Mouse (Mus musculus) forebrain, embryonic 10.5 days (tissue): ENCODE data around the gene Leap2. TPM values are rescaled to one million over a fixed set of nuclear protein-coding genes. Genes with fewer than 3 reads are reported as not detected.
"Not testable (repeated sequence)": the region's sequence is repeated elsewhere in the genome, so short reads cannot be mapped to it uniquely, and the experiment has no call there.

Source experiments
- DNase-seq: peaks from one replicate; pipeline ENCODE4 v3.0.0-alpha.2; 2017; ENCODE audit warnings: low spot score; ENCODE audit errors: extremely low spot score
- H3K27ac ChIP-seq: fragments of 300-500 bp; sonication (generic); 2 replicates; pipeline ENCODE4 v1.5.1; 2016; ENCODE audit warnings: mild to moderate bottlenecking
- H3K27me3 ChIP-seq: fragments of 300-500 bp; sonication (generic); 2 replicates; pipeline ENCODE4 v1.6.1; 2016; ENCODE audit warnings: mild to moderate bottlenecking; ENCODE audit not compliant: poor library complexity, severe bottlenecking
- H3K36me3 ChIP-seq: fragments of 300-500 bp; sonication (generic); replicated peaks from 2 replicates; pipeline ENCODE4 v1.6.1; 2016; ENCODE audit warnings: mild to moderate bottlenecking, moderate library complexity
- H3K4me1 ChIP-seq: fragments of 300-500 bp; sonication (generic); 2 replicates; pipeline ENCODE4 v1.6.1; 2016
- H3K4me3 ChIP-seq: fragments of 300-500 bp; sonication (generic); 2 replicates; pipeline ENCODE4 v1.5.1; 2016; ENCODE audit warnings: mild to moderate bottlenecking, moderate library complexity
- H3K9me3 ChIP-seq: fragments of 300-500 bp; sonication (generic); 2 replicates; pipeline ENCODE4 v1.6.1; 2016; ENCODE audit warnings: mild to moderate bottlenecking, moderate library complexity
- WGBS: fragments of 180-500 bp; shearing (Covaris S2); methylation state at CpG from one replicate; pipeline ENCODE4 v1.1.7; 2016; 5-methylcytosine and 5-hydroxymethylcytosine counted together
- polyA plus RNA-seq: library from polyadenylated mRNA; unstranded; fragments of >200 nt; fragmentation: Nextera tagmentation; extraction: Ambion mirVana; gene quantifications from 2 replicates; pipeline ENCODE4 v1.2.1, GENCODE M21; 2016

The Leap2 gene
- polyA plus RNA-seq, 1 experiment from 2014 or later = not detected

GRCm38 (mm10) chr11:53431347-53432056 lies 8.5 kb upstream of the Leap2 start:
- 25% methylated on average over 9 of the region's 9 CpGs for WGBS
- H3K4me3 ChIP-seq = peak overlapping the region; percentile 96
- H3K36me3 ChIP-seq = peaks cover 26% of the 10 kb centered on the region
- peaks cover 20% of the 10 kb centered on the region for H3K4me1 ChIP-seq
- DNase-seq = no peak
- no peaks in the 10 kb centered on the region for H3K27me3 ChIP-seq
- H3K9me3 ChIP-seq = no peaks in the 10 kb centered on the region
- H3K27ac ChIP-seq = peak overlapping the region; percentile 89

DNA sequence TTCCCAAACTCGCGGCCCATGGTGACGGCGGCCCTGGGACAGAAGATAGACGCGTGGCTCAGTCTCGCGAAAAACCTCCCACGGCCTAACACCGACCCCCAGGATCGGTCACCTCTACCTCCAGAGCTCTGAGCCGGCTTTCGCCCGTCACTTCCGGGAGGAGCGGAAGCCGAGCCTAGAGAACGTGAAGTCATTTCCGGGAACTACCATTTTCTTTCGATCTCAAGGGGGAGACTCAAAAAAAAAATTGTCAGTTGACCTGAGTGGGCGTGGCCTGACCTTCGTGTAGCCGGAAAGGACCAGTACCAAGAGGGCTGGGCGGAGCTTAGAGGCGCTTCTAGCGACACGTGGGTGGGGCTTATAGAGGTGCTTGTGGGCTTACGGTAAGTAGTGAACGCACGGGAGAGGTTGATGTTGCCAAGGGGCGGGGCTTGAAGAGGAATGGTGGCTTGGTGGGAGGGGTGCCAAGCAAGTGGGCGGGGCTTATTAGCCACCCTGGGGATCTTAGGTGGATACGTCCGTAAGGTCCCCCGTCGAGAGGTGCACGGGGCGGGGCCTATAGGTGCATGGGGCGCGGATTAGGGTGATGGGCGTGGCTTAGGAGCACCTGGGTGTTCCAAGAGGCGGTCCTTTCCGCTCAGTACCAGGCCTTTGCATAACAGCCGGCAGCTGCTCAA lies 7.8 kb upstream of the Leap2 start, which contains the start of the genes Uqcrq and Gdf9:
Uqcrq (minus strand) TSS at position 162 of the 677 bp plus-strand sequence.
Gdf9 (plus strand) TSS at position 354 of the 677 bp plus-strand sequence.
- under 1% methylated on average over 44 of the region's 44 CpGs for WGBS
- no peaks in the 10 kb centered on the region for H3K27me3 ChIP-seq
- H3K9me3 ChIP-seq = no peaks in the 10 kb centered on the region
- peak within 1 kb of the TSS; percentile 89 for H3K27ac ChIP-seq
- peak; percentile 97 for DNase-seq
- peaks cover 26% of the 10 kb centered on the region for H3K36me3 ChIP-seq
- peaks cover 20% of the 10 kb centered on the region for H3K4me1 ChIP-seq
- peak within 1 kb of the TSS; percentile 96 for H3K4me3 ChIP-seq

GRCm38 (mm10) chr11:53430300-53430669 lies 7.3 kb upstream of the Leap2 start:
- Histone ChIP-seq H3K36me3 (peaks cover 26% of the 10 kb centered on the region), H3K4me1 (peaks cover 20% of the 10 kb centered on the region), H3K4me3 (peak overlapping the region; percentile 96), H3K9me3 (no peaks in the 10 kb centered on the region), H3K27ac (peak overlapping the region; percentile 89), H3K27me3 (no peaks in the 10 kb centered on the region)
- under 1% methylated on average over 34 of the region's 34 CpGs for WGBS
- DNase-seq = peak; percentile 25

- Histone ChIP-seq H3K27ac (no peak overlapping the region), H3K27me3 (no peaks in the 10 kb centered on the region), H3K9me3 (no peaks in the 10 kb centered on the region), H3K4me3 (peak overlapping the region; percentile 96), H3K4me1 (peaks cover 20% of the 10 kb centered on the region), H3K36me3 (peaks cover 26% of the 10 kb centered on the region)
- DNase-seq = no peak
Measured at GRCm38 (mm10) chr11:53429182-53429581, 6.2 kb upstream of the Leap2 start.

DNA sequence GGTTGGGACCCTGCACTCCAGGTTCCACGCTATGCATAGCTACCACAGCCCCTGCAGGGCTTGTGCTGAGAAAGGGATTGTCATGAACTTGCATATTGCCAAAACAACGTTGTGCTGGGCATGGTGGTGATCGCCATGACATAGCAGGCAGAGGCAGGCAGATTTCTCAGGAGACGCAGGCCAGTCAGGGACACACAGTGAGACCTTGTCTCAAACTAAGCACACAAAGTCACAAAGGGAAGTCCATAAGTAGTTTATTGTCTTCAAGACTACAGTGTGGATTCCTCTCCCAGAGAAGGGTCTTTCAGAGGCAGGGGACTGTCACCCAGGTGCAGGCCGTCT lies 5.7 kb upstream of the Leap2 start:
- H3K27me3 ChIP-seq = no peaks in the 10 kb centered on the region
- peaks cover 20% of the 10 kb centered on the region for H3K4me1 ChIP-seq
- WGBS = 98% methylated on average over 5 of the region's 5 CpGs
- H3K9me3 ChIP-seq = no peaks in the 10 kb centered on the region
- DNase-seq = no peak
- H3K4me3 ChIP-seq = no peak overlapping the region; the same call in 1 of the 2 replicates
- H3K27ac ChIP-seq = no peak overlapping the region
- H3K36me3 ChIP-seq = peaks cover 26% of the 10 kb centered on the region

GRCm38 (mm10) chr11:53427993-53428715 lies 5.2 kb upstream of the Leap2 start:
- Histone ChIP-seq H3K4me3 (no peak overlapping the region), H3K27ac (no peak overlapping the region), H3K36me3 (peaks cover 26% of the 10 kb centered on the region), H3K27me3 (no peaks in the 10 kb centered on the region), H3K4me1 (peaks cover 20% of the 10 kb centered on the region), H3K9me3 (no peaks in the 10 kb centered on the region)
- DNase-seq = no peak
- WGBS = 90% methylated on average over 3 of the region's 3 CpGs

DNA sequence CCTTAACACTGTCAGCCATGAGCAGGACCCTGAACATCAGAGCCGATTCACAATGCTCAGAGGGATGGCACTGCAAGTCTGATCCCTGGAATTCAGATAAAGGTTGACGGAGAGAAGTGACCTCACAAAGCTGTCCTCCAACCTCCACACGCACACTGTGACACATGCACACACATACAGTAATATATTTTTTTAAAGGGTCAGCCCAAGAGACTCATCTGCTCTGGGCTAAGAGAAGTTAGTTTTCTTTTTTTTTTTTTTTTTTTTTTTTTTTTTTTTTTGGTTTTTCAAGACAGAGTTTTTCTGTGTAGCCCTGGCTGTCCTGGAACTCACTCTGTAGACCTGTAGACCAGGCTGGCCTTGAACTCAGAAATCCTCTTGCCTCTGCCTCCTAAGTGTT lies 3.9 kb upstream of the Leap2 start:
- Histone ChIP-seq H3K4me1 (peaks cover 20% of the 10 kb centered on the region), H3K36me3 (peaks cover 30% of the 10 kb centered on the region)
- H3K9me3 ChIP-seq, H3K4me3 ChIP-seq, DNase-seq, H3K27ac ChIP-seq, H3K27me3 ChIP-seq: not testable (repeated sequence)
- WGBS = 90% methylated on average over 3 of the region's 3 CpGs

GRCm38 (mm10) chr11:53425711-53426255 lies 2.8 kb upstream of the Leap2 start:
- H3K36me3 ChIP-seq = peaks cover 38% of the 10 kb centered on the region
- no peak overlapping the region for H3K27ac ChIP-seq
- H3K4me3 ChIP-seq = no peak overlapping the region
- no peaks in the 10 kb centered on the region for H3K27me3 ChIP-seq
- peaks cover 12% of the 10 kb centered on the region for H3K4me1 ChIP-seq
- no peaks in the 10 kb centered on the region for H3K9me3 ChIP-seq
- DNase-seq = no peak
- 87% methylated on average over 6 of the region's 6 CpGs for WGBS

- Histone ChIP-seq H3K9me3 (no peaks in the 10 kb centered on the region), H3K4me3 (no peak overlapping the region), H3K36me3 (peaks cover 42% of the 10 kb centered on the region), H3K4me1 (peaks cover 12% of the 10 kb centered on the region), H3K27me3 (no peaks in the 10 kb centered on the region), H3K27ac (no peak overlapping the region)
- DNase-seq = no peak
- 86% methylated on average over 3 of the region's 3 CpGs for WGBS
Measured at GRCm38 (mm10) chr11:53425251-53425650, 2.3 kb upstream of the Leap2 start.

GRCm38 (mm10) chr11:53424826-53425225 lies 1.9 kb upstream of the Leap2 start:
- WGBS = 78% methylated on average over 2 of the region's 2 CpGs

GRCm38 (mm10) chr11:53418048-53418447 lies 4.9 kb downstream of the Leap2 start:
- no peak overlapping the region for H3K4me3 ChIP-seq
- peaks cover 86% of the 10 kb centered on the region for H3K36me3 ChIP-seq
- DNase-seq = no peak
- H3K27me3 ChIP-seq = no peaks in the 10 kb centered on the region
- no peaks in the 10 kb centered on the region for H3K9me3 ChIP-seq
- no peaks in the 10 kb centered on the region for H3K4me1 ChIP-seq
- no peak overlapping the region for H3K27ac ChIP-seq

More at GRCm38 (mm10) chr11:53424826-53425225, 1.9 kb upstream of the Leap2 start:
- DNase-seq = no peak
- peaks cover 8% of the 10 kb centered on the region for H3K4me1 ChIP-seq
- H3K4me3 ChIP-seq = no peak overlapping the region
- H3K27ac ChIP-seq = no peak overlapping the region
- H3K36me3 ChIP-seq = peaks cover 46% of the 10 kb centered on the region
- H3K27me3 ChIP-seq = no peaks in the 10 kb centered on the region
- no peaks in the 10 kb centered on the region for H3K9me3 ChIP-seq

GRCm38 (mm10) chr11:53413871-53414270 lies 9.1 kb downstream of the Leap2 start:
- no peak for DNase-seq
- Histone ChIP-seq H3K36me3 (peaks cover 98% of the 10 kb centered on the region), H3K9me3 (no peaks in the 10 kb centered on the region), H3K27ac (no peak overlapping the region), H3K27me3 (no peaks in the 10 kb centered on the region), H3K4me1 (no peaks in the 10 kb centered on the region), H3K4me3 (no peak overlapping the region)
- WGBS = 98% methylated on average over 4 of the region's 4 CpGs

DNA sequence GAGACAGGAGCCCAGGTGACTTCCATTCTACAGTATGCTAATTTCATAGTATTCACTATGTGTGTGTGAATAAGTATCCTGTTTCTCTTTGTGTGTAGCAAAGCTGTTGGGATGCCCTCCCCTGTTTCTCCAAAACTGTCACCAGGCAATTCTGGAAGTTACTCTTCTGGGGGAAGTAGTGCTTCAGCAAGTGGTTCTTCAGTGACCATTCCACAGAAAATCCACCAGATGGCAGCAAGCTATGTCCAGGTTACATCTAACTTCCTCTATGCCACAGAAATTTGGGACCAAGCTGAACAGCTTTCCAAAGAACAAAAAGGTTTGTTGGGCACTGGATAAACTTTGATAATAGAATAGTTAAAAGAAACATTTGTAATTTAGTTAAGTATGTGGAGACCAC lies 11.2 kb downstream of the Leap2 start:
- Histone ChIP-seq H3K9me3 (no peaks in the 10 kb centered on the region), H3K4me3 (no peak overlapping the region), H3K4me1 (no peaks in the 10 kb centered on the region), H3K27ac (no peak overlapping the region), H3K36me3 (peaks cover 97% of the 10 kb centered on the region), H3K27me3 (no peaks in the 10 kb centered on the region)
- no peak for DNase-seq
